Mouse (Mus musculus) Patski (cell line): ENCODE results near the gene Fnbp1. TPM values are rescaled to one million over a fixed set of nuclear protein-coding genes. Genes with fewer than 3 reads are reported as not detected.
"Not testable (repeated sequence)": the region's sequence is repeated elsewhere in the genome, so short reads cannot be mapped to it uniquely, and the experiment has no call there.

Experiments used
- ATAC-seq: fragments of 100-300 bp; one replicate; pipeline ENCODE4 v1.8.0; 2021
- CTCF ChIA-PET: fragments of 350-600 bp; sonication (Branson Sonifier 250); formaldehyde crosslinking; loops from one replicate; lab custom pipeline; 2022; ENCODE audit warnings: inconsistent platforms; lab: Charles Lee
- POLR2A ChIA-PET: fragments of 350-600 bp; sonication (Branson Sonifier 250); formaldehyde crosslinking; loops from one replicate; lab custom pipeline; 2022; ENCODE audit warnings: antibody characterized with exemption, inconsistent platforms; lab: Charles Lee
- DNase-seq: peaks from one replicate; pipeline ENCODE4 v3.0.0-alpha.2; 2011; ENCODE audit warnings: low read depth, low spot score
- H3K27me3 ChIP-seq: fragments of 371-371 bp; one replicate; pipeline ENCODE4 v1.5.1; 2021
- CTCF ChIP-seq: fragments of 100-300 bp; IDR thresholded peaks from one replicate; pipeline ENCODE4 v1.5.1; 2021
- in situ Hi-C: fragments of 300-500 bp; cut with MboI; formaldehyde crosslinking; loops from 3 replicates; pipeline ENCODE4 v1.11.1; 2018; ENCODE audit warnings: low pct_unique_long_range_greater_than_20kb, mixed read lengths
- polyA plus RNA-seq: library from polyadenylated mRNA; unstranded; gene quantifications from one replicate; pipeline ENCODE4 v1.2.3, GENCODE M21; 2021

The Fnbp1 gene
- polyA plus RNA-seq, 1 experiment from 2014 or later, result 40.4 TPM

DNA sequence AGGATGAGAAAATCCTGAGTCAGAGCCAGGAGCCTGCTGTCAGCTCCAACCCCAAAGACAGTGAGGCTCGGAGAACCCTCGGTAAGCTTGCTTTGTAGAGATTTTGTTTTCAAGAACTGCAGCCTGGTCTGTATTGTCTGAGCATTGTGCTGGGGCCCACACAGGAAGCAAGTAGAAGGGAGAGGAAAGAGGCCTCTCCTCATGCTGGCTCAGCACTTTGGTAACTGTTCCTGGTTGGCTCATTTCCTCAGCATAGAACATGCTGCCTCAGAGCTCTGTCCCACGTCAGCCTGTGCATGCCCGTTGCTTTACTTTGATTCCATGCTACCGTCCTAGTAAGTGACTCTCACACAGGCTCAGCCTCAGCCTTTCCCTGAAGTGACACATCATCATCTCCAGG is 30.2 kb upstream of the Fnbp1 start:
- ChIA-PET CTCF (no interaction called here), POLR2A (no interaction called here)
- DNase-seq, result no peak
- no peak for ATAC-seq
- in situ Hi-C loops, result no loop called here
- no peak for TF ChIP-seq CTCF
- H3K27me3 ChIP-seq, result no peaks in the 10 kb centered on the region

DNA sequence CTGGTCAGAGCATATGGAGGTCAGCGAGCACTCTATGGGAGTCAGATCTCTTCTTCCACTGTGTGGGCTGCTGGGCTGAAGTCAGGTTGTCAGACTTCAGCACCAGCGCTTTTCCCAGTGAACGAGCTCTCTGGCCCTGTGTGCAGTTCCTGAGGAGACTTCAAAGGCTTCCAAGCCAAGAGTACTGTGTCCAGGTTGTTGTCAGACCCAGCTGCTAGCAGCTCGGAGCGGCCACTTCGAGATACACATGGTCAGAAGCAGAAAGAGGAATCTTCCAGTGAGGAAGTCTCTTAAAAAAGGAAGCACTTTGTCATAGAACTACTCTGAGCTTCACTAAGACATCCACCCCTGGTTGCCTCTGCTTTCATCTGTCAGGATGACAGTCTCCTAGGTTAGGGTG is 28.4 kb upstream of the Fnbp1 start:
- in situ Hi-C loops, result no loop called here
- POLR2A ChIA-PET, result no interaction called here
- CTCF ChIA-PET, result interaction anchor here (0.8 kb wide), 1 partner anchor 18 kb away, joined by 3 read pairs; no protein-coding TSS in a partner anchor
- H3K27me3 ChIP-seq, result no peaks in the 10 kb centered on the region
- DNase-seq, result no peak
- no peak for TF ChIP-seq CTCF
- no peak for ATAC-seq

DNA sequence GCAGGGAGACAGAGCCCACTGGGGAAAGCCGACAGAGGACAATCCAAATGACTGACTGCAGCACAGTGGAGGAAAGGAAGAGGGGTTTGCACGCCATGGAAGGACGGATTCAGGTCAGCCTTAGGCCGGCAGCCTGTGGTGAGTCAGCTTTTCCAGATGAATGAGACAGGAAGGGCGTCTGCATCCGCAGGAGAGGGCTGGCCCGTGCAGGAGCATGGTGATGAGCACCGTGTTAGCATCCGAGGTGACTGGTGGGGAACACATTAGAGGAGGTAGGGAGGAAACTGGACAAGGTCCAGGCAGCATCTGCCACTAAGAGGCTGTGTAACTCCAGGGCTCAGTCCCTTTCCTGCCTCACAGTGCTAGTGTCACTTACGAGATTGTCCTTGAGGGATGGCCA is 27.2 kb upstream of the Fnbp1 start:
- TF ChIP-seq CTCF, result no peak
- no peak for DNase-seq
- in situ Hi-C loops, result no loop called here
- H3K27me3 ChIP-seq, result no peaks in the 10 kb centered on the region
- CTCF ChIA-PET, result no interaction called here
- POLR2A ChIA-PET, result no interaction called here
- no peak for ATAC-seq

DNA sequence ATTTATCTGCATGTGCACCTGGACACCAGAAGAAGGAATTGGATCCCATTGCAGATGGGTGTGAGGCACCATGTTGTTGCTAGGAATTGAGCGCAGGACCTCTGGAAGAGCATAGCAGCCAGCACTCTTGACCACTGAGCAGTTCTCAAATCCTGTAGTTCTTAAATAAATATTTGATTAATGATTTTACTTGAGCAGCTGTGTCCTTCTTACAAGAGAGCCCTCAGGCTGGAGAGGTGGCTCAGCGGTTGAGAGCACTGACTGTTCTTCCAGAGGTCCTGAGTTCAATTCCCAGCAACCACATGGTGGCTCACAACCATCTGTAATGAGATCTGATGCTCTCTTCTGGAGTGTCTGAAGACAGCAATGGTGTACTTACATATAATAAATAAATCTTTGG is 25.8 kb upstream of the Fnbp1 start:
- H3K27me3 ChIP-seq, DNase-seq, POLR2A ChIA-PET, ATAC-seq, in situ Hi-C loops, CTCF ChIA-PET: not testable (repeated sequence)

DNA sequence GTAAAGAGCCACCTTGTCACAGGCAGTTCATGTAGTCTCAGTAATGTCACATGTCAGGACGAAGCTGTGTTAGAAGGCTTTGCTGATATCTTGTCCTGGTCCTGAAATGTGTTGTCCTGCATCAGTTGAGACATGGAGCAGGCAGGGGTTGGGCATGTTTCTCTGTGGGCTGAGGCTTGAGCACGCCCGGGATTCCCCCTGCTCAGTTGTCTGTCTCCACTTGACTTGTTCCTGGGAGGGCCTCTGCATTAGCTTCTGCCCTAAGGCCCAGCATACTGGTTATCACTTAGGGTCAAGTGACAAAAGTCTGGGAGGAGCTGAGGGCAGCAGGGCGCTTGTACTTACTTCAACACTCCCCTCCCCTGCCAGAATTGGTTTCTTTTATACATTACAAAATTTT is 23.7 kb upstream of the Fnbp1 start:
- no peak for DNase-seq
- no peaks in the 10 kb centered on the region for H3K27me3 ChIP-seq
- no peak for TF ChIP-seq CTCF
- POLR2A ChIA-PET, result interaction anchor here (0.9 kb wide), 1 partner anchor 10 kb away, joined by 3 read pairs; no protein-coding TSS in a partner anchor
- ATAC-seq, result no peak
- in situ Hi-C loops, result no loop called here
- CTCF ChIA-PET, result interaction anchor here (0.9 to 2.1 kb wide), 3 partner anchors 10 to 14 kb away, joined by 3 to 5 read pairs (median 3); no protein-coding TSS in a partner anchor

DNA sequence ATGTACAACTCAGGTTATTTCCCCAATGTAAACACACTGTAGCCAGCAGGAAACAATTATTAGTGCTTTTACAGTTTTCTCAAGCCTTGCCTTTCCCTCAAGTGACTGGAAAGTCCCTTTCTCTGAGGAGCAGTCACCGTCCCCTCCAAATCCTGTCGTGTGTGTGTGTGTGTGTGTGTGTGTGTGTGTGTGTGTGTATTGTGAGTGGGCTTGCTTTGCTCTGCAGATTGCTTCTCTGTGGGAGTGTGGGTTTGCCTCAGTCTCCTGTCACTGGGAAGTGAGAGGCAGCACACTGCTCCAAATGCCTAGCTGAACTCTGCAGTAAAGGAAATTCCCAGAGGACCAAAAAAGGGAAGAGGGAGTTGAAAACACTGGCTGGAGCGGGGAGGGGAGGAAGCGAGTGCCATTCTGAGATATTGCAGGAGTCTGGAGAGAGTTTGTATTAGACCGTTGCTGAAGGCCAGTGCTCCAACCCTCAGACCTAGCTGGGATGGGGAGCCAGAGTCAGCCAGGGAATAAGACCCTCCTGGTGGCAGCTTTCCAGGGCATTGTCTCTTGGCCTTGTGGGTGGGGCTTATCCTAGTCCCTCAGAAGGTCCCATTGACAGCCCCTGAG is 23.1 kb upstream of the Fnbp1 start:
- ChIA-PET POLR2A (interaction anchor here (0.7 to 0.9 kb wide), 2 partner anchors 10 to 226 kb away, joined by 3 read pairs; no protein-coding TSS in a partner anchor), CTCF (interaction anchor here (0.9 to 2.1 kb wide), 3 partner anchors 11 to 14 kb away, joined by 3 to 5 read pairs (median 3); no protein-coding TSS in a partner anchor)
- no peaks in the 10 kb centered on the region for H3K27me3 ChIP-seq
- TF ChIP-seq CTCF, result no peak
- in situ Hi-C loops, result no loop called here
- ATAC-seq, result no peak
- DNase-seq, result no peak

DNA sequence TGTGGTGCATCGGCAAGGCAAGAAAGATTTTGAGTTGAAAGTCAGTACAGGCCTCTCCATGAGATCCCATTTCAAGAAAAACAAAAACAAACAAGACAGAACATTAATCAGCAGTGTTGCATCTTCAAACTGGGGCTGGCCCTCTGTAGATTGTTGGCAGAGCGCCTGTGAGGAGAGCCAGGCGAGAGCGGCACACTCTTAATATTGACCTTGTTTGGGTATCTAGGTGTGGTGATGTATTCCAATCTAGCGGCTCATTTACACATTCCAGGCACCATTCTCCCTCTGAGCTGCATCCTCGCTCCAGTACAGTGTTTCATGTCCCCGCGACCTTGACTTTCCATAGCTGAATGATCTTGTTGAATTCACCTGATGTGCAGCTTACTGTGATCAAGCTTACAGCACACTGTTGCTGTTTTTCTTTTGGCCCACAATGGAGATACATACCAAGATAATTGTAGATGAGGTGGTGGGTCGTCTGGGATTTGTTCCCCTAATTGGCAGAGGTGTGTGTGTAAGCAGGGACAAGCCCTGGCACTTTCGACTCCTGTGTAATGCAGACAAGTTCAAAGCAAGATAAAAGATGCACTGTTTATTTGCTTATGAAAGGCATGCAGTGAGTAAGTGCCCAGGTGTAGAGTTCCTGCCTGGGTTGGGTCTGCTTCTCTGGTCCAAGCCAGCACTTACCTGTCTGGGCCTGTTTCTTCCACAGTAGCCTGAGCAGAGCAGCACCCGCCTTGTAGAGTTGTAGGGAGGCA is 21.7 kb upstream of the Fnbp1 start:
- ATAC-seq, result no peak
- CTCF ChIA-PET, result interaction anchor here (2.1 kb wide), 1 partner anchor 10 kb away, joined by 5 read pairs; no protein-coding TSS in a partner anchor
- POLR2A ChIA-PET, result interaction anchor here (0.6 kb wide), 1 partner anchor 9 kb away, joined by 3 read pairs; no protein-coding TSS in a partner anchor
- DNase-seq, result no peak
- no peaks in the 10 kb centered on the region for H3K27me3 ChIP-seq
- TF ChIP-seq CTCF, result no peak
- in situ Hi-C loops, result no loop called here

DNA sequence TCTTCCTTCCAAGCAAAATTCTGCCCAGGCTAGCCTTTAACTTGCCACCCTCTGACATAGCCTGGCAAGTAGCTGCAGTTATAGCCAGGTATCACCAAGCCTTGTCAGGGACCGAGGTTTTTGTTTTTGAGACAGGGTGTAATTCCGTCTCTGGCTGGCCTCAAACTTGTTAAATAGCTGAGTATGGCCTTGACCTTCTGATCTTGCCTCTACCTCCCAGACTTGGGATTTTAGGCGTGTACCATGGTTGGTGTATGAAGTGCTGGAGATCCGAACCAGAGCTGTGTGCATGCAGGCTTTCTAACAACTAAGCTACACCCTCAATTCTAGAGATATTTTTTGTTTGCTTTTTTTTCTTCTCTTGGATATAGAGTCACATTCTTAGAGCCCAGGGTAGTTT is 19.8 kb upstream of the Fnbp1 start:
- CTCF ChIA-PET, result interaction anchor here (1.0 kb wide), 1 partner anchor 12 kb away, joined by 3 read pairs; no protein-coding TSS in a partner anchor
- POLR2A ChIA-PET, result no interaction called here

DNA sequence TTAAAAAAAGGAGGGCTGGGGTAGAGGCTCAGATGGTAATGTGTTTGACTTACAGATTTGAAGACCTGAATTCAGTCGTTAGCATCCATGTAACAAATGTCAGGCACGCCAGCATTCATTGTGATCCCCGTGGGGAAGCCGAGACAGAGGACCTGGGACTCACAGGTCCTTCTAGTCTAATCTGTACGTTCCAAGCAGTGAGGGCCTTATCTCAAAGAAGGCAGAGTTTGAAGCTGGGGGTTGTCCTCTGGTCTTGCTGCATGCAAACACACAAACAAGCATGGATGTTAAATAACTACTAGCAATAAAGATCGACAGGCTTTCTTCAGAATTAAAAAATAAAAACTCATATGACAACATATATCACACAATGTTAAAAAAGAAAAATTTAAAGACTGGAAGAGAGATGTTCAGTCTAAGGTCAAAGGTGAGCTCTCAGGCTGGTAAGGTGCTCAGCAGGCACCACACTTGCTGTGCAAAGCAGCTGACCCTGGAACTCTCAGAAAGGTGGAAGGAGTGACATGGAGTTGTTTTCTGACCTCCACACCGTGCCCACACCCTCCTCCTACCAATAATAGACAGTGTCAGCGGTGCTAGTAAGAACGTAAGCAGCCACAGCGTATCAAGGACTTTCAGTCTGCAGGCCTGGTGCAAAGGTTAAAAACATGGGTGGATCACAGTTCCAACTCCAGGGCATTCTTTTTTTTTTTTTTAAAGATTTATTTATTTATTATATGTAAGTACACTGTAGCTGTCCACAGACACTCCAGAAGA is 18.5 kb upstream of the Fnbp1 start:
- DNase-seq (no peak), ATAC-seq (no peak)
- in situ Hi-C loops, result no loop called here
- no peak for TF ChIP-seq CTCF
- CTCF ChIA-PET, result no interaction called here
- no peaks in the 10 kb centered on the region for H3K27me3 ChIP-seq
- POLR2A ChIA-PET, result no interaction called here

More for the DNA sequence above, 19.8 kb upstream of the Fnbp1 start:
- ATAC-seq (no peak), DNase-seq (no peak)
- in situ Hi-C loops, result no loop called here
- TF ChIP-seq CTCF, result no peak
- no peaks in the 10 kb centered on the region for H3K27me3 ChIP-seq

DNA sequence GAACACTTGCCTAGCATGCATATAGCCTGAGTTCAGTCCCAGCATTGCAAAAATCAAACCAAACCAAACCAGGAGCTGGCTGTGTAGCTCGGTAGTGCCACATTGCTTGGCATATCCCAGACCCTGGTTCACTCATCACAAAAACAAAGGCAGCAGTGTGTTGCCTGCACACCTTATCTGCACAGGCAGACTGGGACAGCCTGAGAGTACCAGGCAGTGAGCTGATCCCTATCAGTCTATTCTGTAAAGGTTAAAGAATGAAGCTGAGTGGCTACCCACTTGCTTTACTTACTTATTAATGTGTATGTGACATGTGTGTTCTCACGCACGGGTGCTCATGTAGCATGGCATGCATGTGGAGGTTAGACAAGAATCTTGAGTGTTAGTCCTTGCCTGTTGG is 15.0 kb upstream of the Fnbp1 start:
- ChIA-PET CTCF (no interaction called here), POLR2A (interaction anchor here (1.1 kb wide), 1 partner anchor 15 kb away, joined by 3 read pairs; the partner anchor contains the start of gene Fnbp1)
- ATAC-seq (no peak), DNase-seq (no peak)
- in situ Hi-C loops, result no loop called here
- TF ChIP-seq CTCF, result no peak
- no peaks in the 10 kb centered on the region for H3K27me3 ChIP-seq
